Mouse (Mus musculus) macrophage (primary cell): ENCODE measurements around the gene Lrrc1. TPM values are rescaled to one million over a fixed set of nuclear protein-coding genes. Genes with fewer than 3 reads are reported as not detected.
"Not testable (repeated sequence)": the region's sequence is repeated elsewhere in the genome, so short reads cannot be mapped to it uniquely, and the experiment has no call there.

Experiments used
- H3K27ac ChIP-seq: fragments of 350-480 bp; formaldehyde crosslinking; 2 replicates; pipeline ENCODE4 v1.9.0; 2021
- H3K36me3 ChIP-seq: fragments of 350-480 bp; formaldehyde crosslinking; 2 replicates; pipeline ENCODE4 v1.9.0; 2021; ENCODE audit errors: inconsistent target
- H3K4me3 ChIP-seq: fragments of 350-480 bp; formaldehyde crosslinking; 2 replicates; pipeline ENCODE4 v1.9.0; 2021; ENCODE audit errors: inconsistent target
- H3K79me2 ChIP-seq: fragments of 350-480 bp; formaldehyde crosslinking; 2 replicates; pipeline ENCODE4 v1.9.0; 2021; ENCODE audit errors: inconsistent target
- WGBS: methylation state at CpG from one replicate; pipeline ENCODE4 v1.1.7; 2026; ENCODE audit warnings: inconsistent platforms; ENCODE audit not compliant: missing documents; 5-methylcytosine and 5-hydroxymethylcytosine counted together
- polyA plus RNA-seq: library from polyadenylated mRNA; stranded (reverse); fragments of 250-400 nt; gene quantifications from 3 replicates; pipeline ENCODE4 v1.2.4, GENCODE M21; 2018; ENCODE audit warnings: inconsistent platforms
- total RNA-seq, 78 experiments: library from RNA; depleted of rRNA; stranded (reverse); fragments of 250-400 nt; gene quantifications; 1 replicate in 9 of 78; 2 replicates in 24 of 78; 3 replicates in 43 of 78; 4 replicates in 2 of 78; pipeline ENCODE4 v1.2.4; 2018; ENCODE audit warnings: inconsistent platforms in 56 of 78

Gene Lrrc1
- 1 to 10 TPM in 20 of 26 experiments, under 1 TPM in 6; 0.44 to 6.1 (median 2.0) TPM for total RNA-seq (2018; cell fraction: chromatin; rRNA removed)
- 1 to 10 TPM in 8 of 26 experiments, under 1 TPM in 18; 0.27 to 1.4 (median 0.71) TPM for total RNA-seq (2018; cell fraction: cytosol; rRNA removed)
- total RNA-seq (2018; cell fraction: nucleus; rRNA removed): 1 to 10 TPM in 17 of 26 experiments, under 1 TPM in 9; 0.23 to 3.5 (median 1.1) TPM
- polyA plus RNA-seq: 0.48 to 0.92 TPM (median 0.83 TPM) in 3 replicates

DNA sequence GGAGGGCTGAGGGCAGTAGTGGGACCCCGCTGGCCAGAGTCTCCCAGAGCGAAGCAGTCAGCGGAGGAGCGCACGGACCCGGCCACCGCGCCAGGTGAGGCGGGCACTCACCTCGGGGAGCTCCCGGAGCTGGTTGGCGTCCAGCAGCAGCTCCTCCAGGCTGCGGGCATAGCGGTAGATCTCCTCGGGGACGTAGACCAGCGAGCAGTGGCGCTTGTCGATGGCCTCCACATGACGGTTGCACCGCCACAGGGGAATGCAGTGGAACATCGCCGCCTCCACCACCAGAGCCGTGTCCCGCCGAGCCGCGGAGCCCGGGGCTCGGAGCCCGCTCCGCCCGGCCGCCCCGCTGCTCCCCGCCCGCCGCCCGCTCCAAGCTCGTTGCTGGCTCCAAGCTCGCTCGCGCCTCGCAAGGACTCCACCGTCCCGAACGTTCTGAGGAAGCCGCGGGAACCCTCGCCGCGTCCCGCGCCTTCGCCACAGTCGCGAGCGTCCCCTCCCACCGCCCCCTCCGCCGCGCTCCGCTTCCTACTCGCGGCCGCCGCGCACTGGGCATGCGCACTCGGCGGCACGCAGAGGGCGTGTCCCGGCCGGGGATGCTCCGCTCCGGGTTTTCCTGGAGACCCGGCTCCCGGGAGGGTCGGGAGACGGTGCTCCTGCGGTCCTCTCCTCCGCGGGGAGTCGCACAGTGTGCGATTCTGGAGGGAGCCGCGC lies at the start of gene Lrrc1:
Gene Lrrc1, minus strand, starts transcription at position 517 of the 714 bp plus-strand sequence.
- H3K79me2 ChIP-seq: no peaks in the 10 kb centered on the region
- no peaks in the 10 kb centered on the region for H3K36me3 ChIP-seq
- no peak within 1 kb of the TSS for H3K27ac ChIP-seq
- 1% methylated on average over 72 of the region's 88 CpGs for WGBS
- peak within 1 kb of the TSS; percentile 45 for H3K4me3 ChIP-seq

GRCm38 (mm10) chr9:77592423-77592822 lies 47.8 kb upstream of the Lrrc1 start:
- Histone ChIP-seq H3K36me3 (no peaks in the 10 kb centered on the region), H3K79me2 (no peaks in the 10 kb centered on the region), H3K27ac (no peak overlapping the region), H3K4me3 (no peak overlapping the region)
- WGBS: 60% methylated on average over 4 of the region's 4 CpGs

- 74% methylated on average over 2 of the region's 2 CpGs for WGBS
- no peak overlapping the region for H3K4me3 ChIP-seq
- no peaks in the 10 kb centered on the region for H3K36me3 ChIP-seq
- H3K79me2 ChIP-seq: no peaks in the 10 kb centered on the region
- H3K27ac ChIP-seq: no peak overlapping the region
Observed at GRCm38 (mm10) chr9:77589496-77589895, 44.8 kb upstream of the Lrrc1 start.

DNA sequence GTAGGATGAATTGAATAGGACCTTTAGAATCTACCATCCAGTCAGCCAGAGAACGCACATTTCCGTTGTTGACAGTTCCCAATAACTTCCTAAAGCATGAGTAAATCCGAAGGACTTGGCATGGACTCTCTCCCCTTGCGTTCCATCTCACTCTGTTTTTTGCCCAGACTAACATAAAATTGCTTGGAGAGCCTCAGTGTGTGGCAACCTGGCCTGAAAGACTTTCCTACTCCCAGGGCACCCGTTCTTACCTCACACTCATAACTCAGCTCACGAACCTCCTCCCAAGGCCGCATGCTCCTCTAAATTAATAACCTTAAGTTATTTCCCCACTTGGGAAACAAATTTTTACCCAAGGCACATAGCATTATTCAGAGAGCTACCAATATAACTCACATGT lies 42.9 kb upstream of the Lrrc1 start:
- Histone ChIP-seq H3K27ac (no peak overlapping the region), H3K79me2 (no peaks in the 10 kb centered on the region), H3K36me3 (no peaks in the 10 kb centered on the region), H3K4me3 (no peak overlapping the region)
- 94% methylated on average over 7 of the region's 7 CpGs for WGBS

DNA sequence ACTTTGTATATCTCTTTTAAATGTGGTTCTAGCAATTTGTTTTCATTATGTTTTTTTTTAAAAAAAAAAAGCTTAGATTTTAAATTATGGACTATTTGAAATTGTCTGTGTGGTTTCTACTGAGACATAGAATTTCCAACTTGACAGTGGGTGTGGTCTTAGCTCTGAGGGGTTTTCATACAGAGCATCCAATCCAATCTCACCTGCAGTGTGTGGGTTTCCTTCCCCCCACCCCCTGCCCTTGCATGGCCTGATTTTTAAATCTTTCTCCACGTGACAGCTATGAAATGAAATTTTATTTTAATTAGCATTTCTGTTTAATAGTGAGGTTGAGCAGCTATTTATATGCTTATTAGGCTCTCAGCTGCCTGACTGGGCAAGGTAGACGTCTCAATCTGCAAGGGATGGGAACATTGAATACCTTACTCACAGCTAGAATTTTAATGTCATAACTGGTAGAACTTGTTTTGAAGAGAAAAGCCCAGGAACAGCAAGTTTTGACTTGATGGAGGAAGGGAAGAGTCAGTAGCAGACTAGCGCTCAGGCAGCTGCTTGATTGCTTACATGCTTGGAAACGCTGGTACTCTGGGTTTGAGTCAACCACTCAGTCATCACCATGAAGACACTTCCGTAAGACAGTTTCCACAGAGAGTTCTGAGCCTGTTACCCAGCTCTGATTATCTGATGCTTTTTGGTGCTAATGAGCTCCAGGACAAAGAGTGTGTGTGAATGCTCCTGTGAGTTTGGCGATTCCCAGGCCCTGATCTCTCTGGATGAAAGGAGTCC lies 42.3 kb upstream of the Lrrc1 start:
- H3K36me3 ChIP-seq: no peaks in the 10 kb centered on the region
- H3K27ac ChIP-seq: no peak overlapping the region
- H3K4me3 ChIP-seq: no peak overlapping the region
- WGBS: 88% methylated on average over 6 of the region's 6 CpGs
- no peaks in the 10 kb centered on the region for H3K79me2 ChIP-seq

DNA sequence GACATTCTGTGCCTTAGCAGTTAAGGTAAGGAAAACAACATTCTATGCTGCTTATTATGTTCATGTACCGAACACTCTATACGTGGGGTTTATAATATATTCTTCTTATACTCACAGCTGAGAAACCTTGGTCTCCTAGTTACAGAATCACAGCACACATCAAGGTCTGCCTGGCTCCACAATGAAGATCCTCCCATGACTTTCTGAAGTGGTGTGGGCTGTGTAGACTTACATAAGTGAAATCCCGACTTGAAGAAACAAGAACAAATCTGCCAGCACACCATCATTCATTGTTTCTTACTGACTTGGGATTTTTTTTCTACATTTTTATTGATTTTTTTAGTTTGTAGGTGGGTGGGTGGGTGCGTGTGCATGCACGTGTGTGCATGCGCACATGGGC lies 40.1 kb upstream of the Lrrc1 start:
- no peaks in the 10 kb centered on the region for H3K79me2 ChIP-seq
- WGBS: 90% methylated on average over 6 of the region's 6 CpGs
- no peak overlapping the region for H3K27ac ChIP-seq
- H3K4me3 ChIP-seq: no peak overlapping the region
- no peaks in the 10 kb centered on the region for H3K36me3 ChIP-seq

GRCm38 (mm10) chr9:77583302-77583701 lies 38.6 kb upstream of the Lrrc1 start:
- 92% methylated on average over 2 of the region's 2 CpGs for WGBS
- Histone ChIP-seq H3K27ac (no peak overlapping the region), H3K36me3 (no peaks in the 10 kb centered on the region), H3K4me3 (no peak overlapping the region), H3K79me2 (no peaks in the 10 kb centered on the region)

GRCm38 (mm10) chr9:77579827-77580226 lies 35.2 kb upstream of the Lrrc1 start:
- Histone ChIP-seq H3K36me3 (no peaks in the 10 kb centered on the region), H3K27ac (no peak overlapping the region), H3K79me2 (no peaks in the 10 kb centered on the region), H3K4me3 (no peak overlapping the region)
- 73% methylated on average over 3 of the region's 3 CpGs for WGBS

DNA sequence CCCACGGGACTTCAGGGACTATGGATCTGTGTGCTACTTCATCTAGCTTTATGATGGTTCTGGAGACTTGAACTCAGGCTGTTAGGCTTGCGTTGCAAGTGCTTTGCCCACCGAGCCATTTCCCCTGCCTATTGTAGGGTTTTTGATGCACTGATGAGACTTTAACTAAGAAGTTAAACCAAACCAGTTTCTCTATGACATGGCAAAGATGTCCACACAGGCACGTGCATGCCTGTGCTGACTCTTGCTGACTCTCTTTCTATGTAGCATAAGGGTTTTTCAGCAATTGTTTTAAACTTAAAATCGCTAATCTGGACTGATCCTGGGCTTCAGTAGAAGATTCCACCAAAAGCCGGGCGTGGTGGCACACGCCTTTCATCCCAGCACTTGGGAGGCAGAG lies 33.3 kb upstream of the Lrrc1 start:
- no peak overlapping the region for H3K27ac ChIP-seq
- H3K4me3 ChIP-seq: no peak overlapping the region
- 92% methylated on average over 8 of the region's 8 CpGs for whole genome bisulfite sequencing
- H3K36me3 ChIP-seq: no peaks in the 10 kb centered on the region
- no peaks in the 10 kb centered on the region for H3K79me2 ChIP-seq

DNA sequence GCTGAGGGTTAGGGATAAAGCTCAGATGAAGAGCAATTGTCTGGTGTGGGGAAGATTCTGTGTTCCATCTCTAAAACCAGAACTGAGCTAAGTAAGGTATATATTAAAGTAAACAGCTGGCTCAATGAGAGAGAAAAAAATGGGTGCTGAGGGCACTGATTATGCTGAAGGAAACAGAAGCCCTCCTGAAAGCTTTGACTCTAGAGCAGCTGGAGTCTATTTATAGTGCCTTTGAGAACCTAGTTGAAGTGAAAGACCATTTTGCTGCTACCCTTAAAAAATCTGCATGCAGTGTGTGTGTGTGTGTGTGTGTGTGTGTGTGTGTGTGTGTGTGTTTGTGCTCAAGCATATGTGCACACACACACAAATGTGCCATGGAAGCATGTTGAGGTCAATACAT lies 32.7 kb upstream of the Lrrc1 start:
- no peak overlapping the region for H3K4me3 ChIP-seq
- H3K27ac ChIP-seq: no peak overlapping the region
- no peaks in the 10 kb centered on the region for H3K79me2 ChIP-seq

GRCm38 (mm10) chr9:77576320-77576719 lies 31.6 kb upstream of the Lrrc1 start:
- H3K79me2 ChIP-seq: no peaks in the 10 kb centered on the region

More for the DNA sequence above, 32.7 kb upstream of the Lrrc1 start:
- no peaks in the 10 kb centered on the region for H3K36me3 ChIP-seq

DNA sequence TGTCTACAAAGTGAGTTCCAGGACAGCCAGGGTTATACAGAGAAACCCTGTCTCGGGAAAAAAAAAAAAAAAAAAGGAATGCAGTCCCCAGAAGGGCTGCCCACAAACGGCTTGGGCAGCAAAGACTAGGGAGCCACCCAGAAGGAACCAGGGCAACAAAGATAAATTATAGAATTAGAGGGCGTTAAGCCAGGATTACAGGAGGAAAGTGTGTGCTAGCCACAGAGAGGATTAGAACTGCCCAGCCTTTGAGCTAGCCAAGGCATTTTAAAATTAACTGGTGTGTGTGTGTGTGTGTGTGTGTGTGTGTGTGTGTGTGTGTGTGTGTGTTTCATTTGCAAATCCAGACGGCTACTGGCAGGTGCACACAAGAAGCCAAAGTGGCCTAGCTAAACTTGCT lies 30.3 kb upstream of the Lrrc1 start:
- not testable (repeated sequence) for H3K4me3 ChIP-seq, H3K27ac ChIP-seq, H3K36me3 ChIP-seq, H3K79me2 ChIP-seq
- 71% methylated on average over 3 of the region's 4 CpGs for WGBS

More at GRCm38 (mm10) chr9:77576320-77576719, 31.6 kb upstream of the Lrrc1 start:
- Histone ChIP-seq H3K36me3 (no peaks in the 10 kb centered on the region), H3K4me3 (no peak overlapping the region), H3K27ac (no peak overlapping the region)

DNA sequence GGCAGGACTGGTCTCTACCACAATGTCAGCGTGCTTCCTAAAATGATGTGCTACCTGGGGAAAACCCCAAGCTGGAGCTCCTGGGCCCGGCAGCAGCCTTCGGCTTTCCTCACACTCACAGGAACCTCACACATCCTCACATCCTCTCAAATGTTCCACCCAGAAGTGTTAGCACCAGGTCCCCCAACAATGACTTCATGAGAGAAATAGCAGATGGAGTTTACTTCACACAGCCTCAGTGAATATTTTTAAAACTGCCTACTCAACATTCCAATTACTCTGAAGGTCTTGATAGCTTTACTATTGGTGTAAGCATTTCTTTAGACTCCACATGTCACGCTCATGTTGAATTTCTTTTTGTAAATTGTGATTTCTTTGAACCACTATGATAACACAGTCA lies 27.2 kb upstream of the Lrrc1 start:
- Histone ChIP-seq H3K27ac (no peak overlapping the region), H3K36me3 (no peaks in the 10 kb centered on the region), H3K4me3 (no peak overlapping the region), H3K79me2 (no peaks in the 10 kb centered on the region)
- WGBS: 83% methylated on average over 4 of the region's 4 CpGs

- no peak overlapping the region for H3K27ac ChIP-seq
- WGBS: 92% methylated on average over 13 of the region's 13 CpGs
- H3K36me3 ChIP-seq: no peaks in the 10 kb centered on the region
- no peak overlapping the region for H3K4me3 ChIP-seq
- H3K79me2 ChIP-seq: no peaks in the 10 kb centered on the region
Observed at GRCm38 (mm10) chr9:77568789-77569506, 24.3 kb upstream of the Lrrc1 start.

GRCm38 (mm10) chr9:77561827-77562226 lies 17.2 kb upstream of the Lrrc1 start:
- Histone ChIP-seq H3K4me3 (no peak overlapping the region), H3K79me2 (no peaks in the 10 kb centered on the region), H3K27ac (no peak overlapping the region), H3K36me3 (no peaks in the 10 kb centered on the region)
